Mouse (Mus musculus) E14TG2a.4 (cell line): ENCODE data around the gene Gcnt2.

Source experiments
- CTCF ChIP-seq: conservative IDR thresholded peaks from 2 replicates; pipeline ENCODE4 v1.5.1; 2014; ENCODE audit warnings: low read length
- NANOG ChIP-seq: IDR thresholded peaks from 2 replicates; pipeline ENCODE4 v1.6.1; 2014; ENCODE audit warnings: borderline replicate concordance, low read length, mixed read lengths

DNA sequence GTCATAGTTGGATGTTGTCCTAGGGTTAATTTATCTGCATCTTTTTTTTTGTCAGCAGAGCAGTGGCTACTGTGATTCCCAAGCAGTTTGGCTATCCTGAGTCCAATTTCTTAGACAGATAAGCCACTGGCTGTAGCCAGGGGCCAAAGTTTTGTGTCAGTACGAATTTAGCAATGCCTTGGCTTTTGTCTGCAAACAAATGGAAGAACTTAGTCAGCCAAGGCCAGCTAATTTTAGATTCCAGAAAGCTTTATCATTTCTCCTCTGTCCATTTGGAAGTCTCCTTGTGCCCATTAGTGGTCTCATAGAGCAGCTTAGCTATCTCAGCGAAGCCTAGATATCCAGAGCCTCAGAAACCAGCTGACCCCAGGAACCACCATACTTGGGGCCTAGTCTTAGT, 37.6 kb upstream of the Gcnt2 start:
- TF ChIP-seq CTCF (no peak), NANOG (no peak)
